Mouse (Mus musculus): Measurements from ENCODE around the gene Map4k4. TPM values are rescaled to one million over a fixed set of nuclear protein-coding genes. Genes with fewer than 3 reads are reported as not detected.
A peak's percentile ranks its signal among the peaks of the same experiment; 100 is the strongest.

Map4k4 gene
- total and polyA plus RNA-seq, 2 experiments from 2014 or later, result 21.3 to 241 TPM

DNA sequence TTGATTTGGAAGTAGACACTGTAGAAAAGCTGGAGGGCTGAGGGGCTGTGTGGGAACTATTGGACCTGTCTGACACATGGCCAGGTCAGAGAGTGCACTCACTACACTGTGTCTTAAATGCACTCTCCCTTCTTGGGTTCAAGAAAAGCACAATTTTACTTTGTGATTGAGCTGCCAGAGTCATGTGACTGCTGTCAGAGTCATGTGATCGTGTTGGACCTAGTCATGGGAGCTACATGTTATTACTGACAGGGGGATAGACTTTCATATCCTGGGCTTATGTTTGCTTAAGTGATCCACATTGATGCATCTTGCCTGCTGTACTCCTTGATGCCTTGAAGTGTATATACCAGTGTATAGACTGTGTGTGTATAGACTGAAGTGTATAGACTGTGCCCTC is 59.9 kb downstream of the Map4k4 start:
- Histone ChIP-seq H3K4me2 (ENCODE audit: low read depth) (no peak overlapping the region), H3K4me1 (ENCODE audit: insufficient read depth) (peaks cover 26% of the 10 kb centered on the region; the same call in 1 of the 2 replicates), H3K9me3 (ENCODE audit: low read length) (no peaks in the 10 kb centered on the region), H3K36me3 (ENCODE audit: insufficient read depth) (peaks cover 21% of the 10 kb centered on the region), H3K4me3 (ENCODE audit: low read depth, low read length) (no peak overlapping the region), H3K27ac (ENCODE audit: low read depth, low read length) (no peak overlapping the region), H3K27me3 (ENCODE audit: insufficient read depth, low read length) (no peaks in the 10 kb centered on the region), H3K9ac (no peak overlapping the region)
- ATAC-seq (no peak), DNase-seq (no peak)
- 93% methylated on average over 1 of the region's 1 CpGs for WGBS
- TF ChIP-seq CTCF (IDR thresholded peaks at IDR 0.05; ENCODE audit: low read depth), result no peak

DNA sequence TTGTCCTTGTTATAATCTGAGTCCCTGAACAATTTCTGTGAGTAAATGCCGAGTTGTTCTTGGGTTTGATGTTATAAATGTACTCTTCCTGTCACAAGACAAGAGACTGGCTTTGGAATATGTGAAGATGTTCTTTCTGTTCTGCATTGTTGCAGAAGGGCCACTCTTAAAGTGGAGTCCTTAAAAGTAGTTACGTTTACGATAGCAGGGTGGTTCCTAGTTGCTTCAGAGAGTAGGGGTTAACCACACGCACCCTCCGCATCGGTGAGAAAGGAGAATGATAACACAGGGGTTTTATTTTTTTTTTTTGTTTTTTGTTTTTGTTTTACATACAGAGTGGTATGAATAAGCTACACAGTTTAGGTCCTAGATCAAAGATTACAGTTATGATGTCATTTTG is 60.4 kb downstream of the Map4k4 start:
- 88% methylated on average over 6 of the region's 6 CpGs for whole genome bisulfite sequencing
- Histone ChIP-seq H3K9me3 (ENCODE audit: low read length) (no peaks in the 10 kb centered on the region), H3K27ac (ENCODE audit: low read depth, low read length) (no peak overlapping the region), H3K4me3 (ENCODE audit: low read depth, low read length) (no peak overlapping the region), H3K4me1 (ENCODE audit: insufficient read depth) (peaks cover 23% of the 10 kb centered on the region; the same call in 1 of the 2 replicates), H3K27me3 (ENCODE audit: insufficient read depth, low read length) (no peaks in the 10 kb centered on the region), H3K9ac (no peak overlapping the region), H3K36me3 (ENCODE audit: insufficient read depth) (peaks cover 21% of the 10 kb centered on the region), H3K4me2 (ENCODE audit: low read depth) (no peak overlapping the region)
- no peak for DNase-seq
- no peak for TF ChIP-seq CTCF (IDR thresholded peaks at IDR 0.05; ENCODE audit: low read depth)
- no peak for ATAC-seq

DNA sequence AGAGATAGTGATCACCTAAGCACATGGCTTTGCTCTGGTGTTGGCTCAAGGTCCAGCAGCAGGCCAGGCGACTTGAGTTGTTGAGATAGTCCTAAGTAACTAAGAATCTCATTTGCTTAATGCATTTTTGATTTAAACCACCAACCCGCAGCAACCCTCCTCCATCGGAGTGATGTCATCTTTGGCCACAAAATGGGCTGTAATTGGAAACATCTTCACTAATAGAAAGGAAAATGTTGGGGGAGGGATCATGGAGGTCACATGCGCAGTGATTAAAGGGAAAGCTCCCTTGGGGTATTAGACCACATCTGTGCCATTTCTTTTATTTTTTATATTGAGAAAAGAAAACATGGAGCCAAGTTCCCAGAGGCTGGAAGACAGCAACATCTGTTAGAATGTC is 61.6 kb downstream of the Map4k4 start:
- H3K4me2 ChIP-seq (ENCODE audit: low read depth), result no peak overlapping the region
- peaks cover 21% of the 10 kb centered on the region for H3K36me3 ChIP-seq (ENCODE audit: insufficient read depth)
- no peak for TF ChIP-seq CTCF (IDR thresholded peaks at IDR 0.05; ENCODE audit: low read depth)
- no peaks in the 10 kb centered on the region for H3K27me3 ChIP-seq (ENCODE audit: insufficient read depth, low read length)
- H3K4me3 ChIP-seq (ENCODE audit: low read depth, low read length), result no peak overlapping the region
- H3K4me1 ChIP-seq (ENCODE audit: insufficient read depth), result peaks cover 23% of the 10 kb centered on the region; the same call in 1 of the 2 replicates
- H3K27ac ChIP-seq (ENCODE audit: low read depth, low read length), result no peak overlapping the region
- 53% methylated on average over 4 of the region's 4 CpGs for WGBS
- no peaks in the 10 kb centered on the region for H3K9me3 ChIP-seq (ENCODE audit: low read length)
- no peak for DNase-seq
- no peak overlapping the region for H3K9ac ChIP-seq
- no peak for ATAC-seq

DNA sequence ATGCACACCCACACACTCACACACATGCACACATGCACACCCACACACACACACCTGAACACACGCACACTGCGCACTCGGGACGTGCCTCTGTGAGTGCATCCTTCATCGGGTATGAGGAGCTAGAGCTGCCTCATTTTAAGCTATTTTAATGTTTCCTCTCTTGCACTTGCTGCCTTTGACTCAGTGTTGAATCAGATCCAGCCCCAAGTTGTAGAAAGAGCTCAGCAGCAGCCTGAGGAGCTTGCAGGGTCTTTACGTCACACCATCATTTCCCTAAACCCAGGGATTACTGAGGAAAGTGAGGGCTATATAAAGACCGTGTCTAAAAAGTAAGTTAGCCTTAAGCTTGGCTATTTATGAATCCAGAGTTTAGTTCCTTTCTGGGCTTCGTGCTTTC is 62.1 kb downstream of the Map4k4 start:
- 78% methylated on average over 8 of the region's 8 CpGs for WGBS
- Histone ChIP-seq H3K4me3 (ENCODE audit: low read depth, low read length) (no peak overlapping the region), H3K4me1 (ENCODE audit: insufficient read depth) (peaks cover 23% of the 10 kb centered on the region; the same call in 1 of the 2 replicates), H3K9me3 (ENCODE audit: low read length) (no peaks in the 10 kb centered on the region), H3K27me3 (ENCODE audit: insufficient read depth, low read length) (no peaks in the 10 kb centered on the region), H3K36me3 (ENCODE audit: insufficient read depth) (peaks cover 21% of the 10 kb centered on the region), H3K4me2 (ENCODE audit: low read depth) (no peak overlapping the region), H3K27ac (ENCODE audit: low read depth, low read length) (no peak overlapping the region; the same call in 1 of the 2 replicates), H3K9ac (no peak overlapping the region)
- ATAC-seq, result no peak
- DNase-seq, result no peak
- TF ChIP-seq CTCF (IDR thresholded peaks at IDR 0.05; ENCODE audit: low read depth), result no peak

DNA sequence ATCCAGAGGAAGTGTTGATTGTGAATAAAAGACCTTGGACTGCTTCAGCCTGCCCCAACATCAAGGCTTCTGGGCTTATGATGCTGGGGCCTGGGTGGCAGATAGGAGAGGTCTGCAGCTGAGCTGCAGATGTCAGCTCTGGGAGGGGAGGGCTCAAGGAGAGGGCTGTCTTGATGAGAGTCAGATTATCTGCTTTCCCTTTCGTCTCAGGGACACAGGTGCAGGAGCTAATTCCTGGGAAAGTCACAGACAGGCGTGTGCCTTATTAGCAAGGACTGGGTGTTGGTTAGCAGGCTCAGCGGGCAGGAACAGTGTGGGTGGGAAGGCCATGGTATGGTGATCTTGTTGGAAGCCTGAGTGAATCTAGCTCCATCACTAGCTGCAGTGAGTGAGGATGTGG is 63.1 kb downstream of the Map4k4 start:
- Histone ChIP-seq H3K4me3 (ENCODE audit: low read depth, low read length) (no peak overlapping the region), H3K4me2 (ENCODE audit: low read depth) (no peak overlapping the region), H3K27ac (ENCODE audit: low read depth, low read length) (no peak overlapping the region), H3K36me3 (ENCODE audit: insufficient read depth) (peaks cover 26% of the 10 kb centered on the region), H3K9me3 (ENCODE audit: low read length) (no peaks in the 10 kb centered on the region), H3K4me1 (ENCODE audit: insufficient read depth) (peaks cover 18% of the 10 kb centered on the region; the same call in 1 of the 2 replicates), H3K27me3 (ENCODE audit: insufficient read depth, low read length) (no peaks in the 10 kb centered on the region), H3K9ac (no peak overlapping the region)
- DNase-seq, result no peak
- TF ChIP-seq CTCF (IDR thresholded peaks at IDR 0.05; ENCODE audit: low read depth), result no peak
- 60% methylated on average over 3 of the region's 3 CpGs for WGBS
- ATAC-seq, result peak; percentile 23; the same call in 1 of the 2 replicates

DNA sequence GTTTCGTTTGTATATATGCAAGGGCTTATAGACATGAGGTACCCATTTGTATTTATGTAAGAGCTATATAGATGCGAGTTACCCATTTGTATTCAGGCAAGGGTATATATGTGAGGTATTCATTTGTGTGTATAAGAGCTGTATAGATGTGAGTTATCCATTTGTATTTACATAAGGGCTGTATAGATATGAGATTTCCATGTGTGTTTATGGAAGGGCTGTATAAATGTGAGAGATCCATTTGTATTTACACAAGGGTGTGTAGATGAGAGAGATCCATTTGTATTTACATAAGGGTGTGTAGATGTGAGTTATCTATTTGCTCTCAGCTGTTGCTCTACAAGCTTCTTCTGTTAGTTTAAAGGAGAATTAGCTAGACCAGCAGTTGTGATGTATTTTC is 63.7 kb downstream of the Map4k4 start:
- DNase-seq (no peak), ATAC-seq (no peak)
- no peak overlapping the region for H3K27ac ChIP-seq (ENCODE audit: low read depth, low read length)
- no peaks in the 10 kb centered on the region for H3K27me3 ChIP-seq (ENCODE audit: insufficient read depth, low read length)
- peaks cover 26% of the 10 kb centered on the region for H3K36me3 ChIP-seq (ENCODE audit: insufficient read depth)
- no peak overlapping the region for H3K4me2 ChIP-seq (ENCODE audit: low read depth)
- no peak for TF ChIP-seq CTCF (IDR thresholded peaks at IDR 0.05; ENCODE audit: low read depth)
- H3K9ac ChIP-seq, result no peak overlapping the region
- no peaks in the 10 kb centered on the region for H3K9me3 ChIP-seq (ENCODE audit: low read length)
- H3K4me1 ChIP-seq (ENCODE audit: insufficient read depth), result 0 out of 2 replicates have a peak, but pooled peaks cover 12% of the 10 kb centered on the region
- WGBS, result 90% methylated on average over 2 of the region's 2 CpGs
- no peak overlapping the region for H3K4me3 ChIP-seq (ENCODE audit: low read depth, low read length)

DNA sequence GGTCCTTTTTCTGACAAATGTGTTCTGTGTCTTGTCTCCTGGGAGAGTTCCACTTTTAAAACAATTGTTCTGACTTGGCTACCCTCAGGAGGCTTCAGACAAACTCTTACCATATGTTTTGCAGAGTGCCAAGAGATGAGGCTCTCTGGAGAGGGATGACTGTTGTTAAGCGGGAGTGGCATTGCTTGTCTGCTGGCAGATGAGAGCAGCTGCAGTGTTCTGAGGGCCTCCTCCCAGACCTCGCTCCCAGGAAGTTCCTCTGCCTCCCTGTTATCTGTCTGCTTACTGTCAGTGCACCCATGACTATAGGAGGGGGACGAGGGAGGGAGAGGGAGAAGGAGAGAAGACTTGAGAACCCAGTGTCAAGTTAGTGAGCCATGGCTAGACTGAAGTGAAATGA is 64.7 kb downstream of the Map4k4 start:
- no peak overlapping the region for H3K27ac ChIP-seq (ENCODE audit: low read depth, low read length)
- H3K4me3 ChIP-seq (ENCODE audit: low read depth, low read length), result no peak overlapping the region
- H3K9me3 ChIP-seq (ENCODE audit: low read length), result no peaks in the 10 kb centered on the region
- TF ChIP-seq CTCF (IDR thresholded peaks at IDR 0.05; ENCODE audit: low read depth), result no peak
- no peak for ATAC-seq
- no peaks in the 10 kb centered on the region for H3K27me3 ChIP-seq (ENCODE audit: insufficient read depth, low read length)
- no peak for DNase-seq
- peaks cover 26% of the 10 kb centered on the region for H3K36me3 ChIP-seq (ENCODE audit: insufficient read depth)
- H3K4me1 ChIP-seq (ENCODE audit: insufficient read depth), result peaks cover 14% of the 10 kb centered on the region
- WGBS, result 73% methylated on average over 3 of the region's 3 CpGs
- no peak overlapping the region for H3K9ac ChIP-seq
- no peak overlapping the region for H3K4me2 ChIP-seq (ENCODE audit: low read depth)

All from forebrain, postnatal 0 days (tissue).